Comparison of ENCODE assay signal across 8 mouse cellular contexts in genomic region chr2:10373508-10374206, GRCm38 (mm10). TPM values are rescaled to one million over a fixed set of nuclear protein-coding genes. Genes with fewer than 3 reads are reported as not detected.
DNase-seq lines count a peak whose midpoint lies in the region; ATAC-seq lines count a peak whose summit lies in the region.

No protein-coding gene starts in this region.

- peak overlapping the region; percentile 61 for H3K4me3 ChIP-seq in limb, embryonic 15.5 days

- H3K9me3 ChIP-seq in limb, embryonic 15.5 days: no peaks in the 10 kb centered on the region

- H3K36me3 ChIP-seq in limb, embryonic 15.5 days: no peaks in the 10 kb centered on the region

- peak overlapping the region; percentile 94 for H3K4me2 ChIP-seq in limb, embryonic 15.5 days

- WGBS in limb, embryonic 15.5 days: under 1% methylated on average over 30 of the region's 30 CpGs

- ATAC-seq in limb, embryonic 15.5 days (ENCODE audit: insufficient number of reproducible peaks, low FRiP score, low TSS enrichment, low read depth): no peak
- ATAC-seq in neutrophil, adult 5-6 weeks (ENCODE audit: extremely low read depth, insufficient number of reproducible peaks, low FRiP score, poor library complexity, severe bottlenecking): 0 out of 2 replicates have a peak, but pooled peaks have one; percentile 30

- H3K27ac ChIP-seq in limb, embryonic 15.5 days: no peak overlapping the region

- DNase-seq in left cerebral cortex, postnatal 4 days: peak; percentile 12
- no peak for DNase-seq in left cerebral cortex, adult 9 months (ENCODE audit: low spot score in 2 of 2)
- peak; percentile 3 for DNase-seq in adrenal gland, postnatal 25 days
- peak; percentile 14 for DNase-seq in forelimb bud, embryonic 11.5 days (ENCODE audit: low read depth, low spot score)
- no peak for DNase-seq in urinary bladder, postnatal 4 days (ENCODE audit: low spot score in 2 of 2)
- DNase-seq in gastrocnemius, postnatal 25 days: no peak

- peaks cover 54% of the 10 kb centered on the region for H3K27me3 ChIP-seq in limb, embryonic 15.5 days

- peaks cover 35% of the 10 kb centered on the region for H3K4me1 ChIP-seq in limb, embryonic 15.5 days

- intact Hi-C loops in left cerebral cortex, postnatal 4 days (cut with DNase I): loop anchor here (5.0 kb wide), 1 partner anchor 689 kb away; no protein-coding TSS in a partner anchor

- 0 out of 2 replicates have a peak overlapping the region, but pooled peaks have one; percentile 23 for H3K9ac ChIP-seq in limb, embryonic 15.5 days

RNA-seq across cellular contexts. Expression of gene Sfmbt2, which starts 3.3 kb away (rescaled TPM):
- 1 to 10 TPM; 5.2 to 5.4 TPM for total RNA-seq in left cerebral cortex, postnatal 4 days (2021)
- 1.1 and 1.2 TPM in 2 replicates for total RNA-seq in adrenal gland, postnatal 25 days (2021)
- 1.9 and 2.3 TPM in 2 replicates for polyA plus RNA-seq in limb, embryonic 15.5 days (2015; fragmentation: Nextera tagmentation; extraction: Ambion mirVana)
- 6.1 and 8.0 TPM in 2 replicates for total RNA-seq in neutrophil, adult 5-6 weeks (2017)
- total RNA-seq in gastrocnemius, postnatal 25 days (2021): under 1 TPM; 0.13 to 0.19 TPM

Comparison
In these comparisons a context has a peak if more than half of its experiments do, and no peak if none do; other contexts are left out.
1. DNase-seq: peak in left cerebral cortex, postnatal 4 days (single experiment), adrenal gland, postnatal 25 days (single experiment) and forelimb bud, embryonic 11.5 days (single experiment); none in left cerebral cortex, adult 9 months (0 of 2), urinary bladder, postnatal 4 days (0 of 2) and gastrocnemius, postnatal 25 days (single experiment).